Mouse (Mus musculus) liver, postnatal 0 days (tissue): Measurements from ENCODE around the gene Insl6.

Source experiments
- CTCF ChIP-seq: sonication (generic); IDR thresholded peaks from 2 replicates; pipeline ENCODE4 v1.5.1; 2016; ENCODE audit warnings: antibody characterized with exemption, low read depth
- EP300 ChIP-seq: IDR thresholded peaks from 2 replicates; pipeline ENCODE4 v1.6.1; 2016; ENCODE audit warnings: antibody characterized with exemption, low read depth, mild to moderate bottlenecking

- TF ChIP-seq CTCF, result no peak
- TF ChIP-seq EP300, result no peak
These were observed 36.4 kb upstream of the Insl6 start for GRCm38 (mm10) chr19:29361468-29362130.
